Mouse (Mus musculus) T-cell, adult 2 months (primary cell): ENCODE data around the gene Uba6.
A peak's percentile ranks its signal among the peaks of the same experiment; 100 is the strongest.

Experiments used
- DNase-seq: peaks from one replicate; pipeline ENCODE4 v3.0.0; 2022; ENCODE audit warnings: low spot score

Uba6 gene

GRCm38 (mm10) chr5:86172449-86173161, at the start of gene Uba6:
Gene Uba6 (minus strand): TSS chr5:86172803.
- peak; percentile 100 for DNase-seq

DNA sequence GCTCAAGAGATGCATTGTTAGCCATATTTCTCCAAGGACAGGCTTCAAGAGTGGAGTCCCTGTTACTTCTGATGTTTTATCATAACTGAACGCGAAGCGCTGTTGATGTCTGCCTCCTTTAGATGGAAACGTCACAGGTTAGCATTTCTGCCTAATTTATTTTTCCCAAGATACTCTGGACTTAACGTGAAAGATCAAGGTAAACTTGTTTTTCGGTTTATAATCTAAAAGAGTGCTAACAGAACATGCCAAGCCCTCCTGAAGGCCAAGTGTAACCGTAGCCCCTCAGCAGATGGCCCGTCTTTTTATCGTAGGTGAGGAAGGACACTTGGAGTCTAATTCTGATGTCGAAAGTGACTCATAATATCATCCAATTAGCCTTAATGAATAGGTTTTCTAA, 25.2 kb upstream of the Uba6 start, which contains the start of gene Gnrhr:
Gene Gnrhr (minus strand): TSS at position 101 of the 400 bp plus-strand sequence.
- DNase-seq = no peak

DNA sequence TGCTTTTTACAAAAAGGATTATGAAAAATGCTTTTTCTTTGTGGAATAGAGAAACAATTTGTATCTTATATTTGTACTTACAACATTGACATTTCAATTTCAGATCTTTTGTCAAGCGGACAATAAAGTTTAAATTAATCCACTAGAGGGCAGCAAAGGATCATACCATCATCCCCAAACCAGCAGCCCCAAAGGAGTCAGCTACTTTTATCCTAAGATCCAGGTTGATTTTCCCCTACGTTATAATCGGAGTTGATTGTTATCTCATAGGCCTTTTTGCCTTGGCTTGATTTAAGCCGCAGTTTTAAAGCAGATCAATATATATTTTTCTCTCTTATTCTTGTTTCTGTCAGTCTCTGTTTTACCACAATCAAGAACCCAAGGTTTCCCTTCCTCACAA, 18.8 kb upstream of the Uba6 start:
- no peak for DNase-seq

DNA sequence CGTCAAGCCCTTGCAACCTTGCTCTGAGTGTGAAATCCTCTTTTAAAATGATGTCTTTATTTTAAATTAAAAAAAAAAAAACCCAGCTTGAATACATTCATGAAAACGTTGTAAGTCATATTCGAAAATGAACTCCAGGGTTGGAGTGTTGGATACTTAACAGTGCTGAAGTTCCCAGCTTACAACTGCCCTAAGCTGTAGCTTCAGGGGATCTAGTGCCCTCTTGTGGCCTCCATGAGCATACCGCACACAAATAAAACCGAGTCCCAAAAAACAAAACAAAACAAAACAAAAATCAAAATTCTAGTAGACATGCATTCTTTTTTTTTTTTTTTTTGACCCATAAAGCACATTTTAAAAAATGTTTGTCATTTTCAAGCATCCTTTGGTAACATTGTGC, 18.2 kb upstream of the Uba6 start:
- DNase-seq = peak; percentile 12

DNA sequence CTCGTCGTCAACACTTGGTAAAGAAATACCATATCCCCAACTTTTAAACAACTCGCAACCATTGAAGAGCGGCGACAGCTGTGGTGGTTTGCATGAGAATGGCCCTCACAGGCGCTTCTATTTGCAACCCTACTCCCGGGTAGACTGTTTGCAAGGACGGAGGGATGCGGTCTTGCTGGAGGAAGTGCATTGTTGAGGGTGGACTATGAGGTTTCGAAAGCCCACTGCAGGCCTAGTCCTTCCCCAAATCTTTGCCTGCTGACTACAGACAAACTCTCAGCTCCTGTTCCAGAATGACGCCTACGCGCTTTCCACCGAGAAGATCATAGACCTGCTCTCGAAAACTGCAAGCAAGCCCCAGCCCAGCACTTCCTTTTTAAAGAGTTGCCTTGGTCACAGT, 17.7 kb upstream of the Uba6 start:
- DNase-seq = no peak

DNA sequence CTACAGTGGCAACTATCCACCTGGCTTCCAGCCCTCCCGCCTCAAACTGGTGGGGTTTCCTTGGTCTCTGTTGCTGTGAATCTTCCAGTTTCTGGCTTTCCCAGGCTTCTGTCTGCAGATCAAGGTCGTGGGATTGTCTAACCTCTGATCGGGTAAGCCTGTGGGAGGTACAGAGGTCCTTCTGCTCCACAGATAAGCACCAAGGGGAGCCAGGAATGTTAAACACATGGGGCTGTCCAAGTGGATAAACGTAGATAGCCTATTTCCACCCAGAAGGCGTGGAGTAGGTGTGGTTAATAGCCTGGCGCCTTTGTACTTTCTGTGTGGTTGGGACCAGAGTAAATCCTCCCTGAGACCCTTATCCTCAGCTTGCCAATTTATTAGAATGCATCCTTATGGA, 14.8 kb upstream of the Uba6 start:
- no peak for DNase-seq

DNA sequence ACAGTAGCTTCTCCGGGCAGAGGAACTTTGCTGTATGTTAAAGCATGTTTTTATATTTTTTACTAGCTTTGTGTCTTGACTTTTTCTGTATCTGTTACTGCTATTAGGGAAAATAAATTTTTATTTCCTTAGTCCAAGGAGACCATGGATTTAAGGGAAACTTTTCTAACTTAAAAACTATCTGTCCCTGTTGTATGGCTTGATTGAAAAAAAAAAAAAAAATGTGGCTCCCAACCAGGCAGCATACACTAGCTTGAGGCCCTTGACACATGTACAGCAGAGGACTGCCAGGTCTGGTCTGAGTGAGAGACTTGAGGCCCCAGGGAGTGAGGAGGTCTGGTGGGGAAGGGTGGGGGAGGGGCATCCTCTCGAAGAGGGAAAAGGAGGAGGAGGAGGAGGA, 1.2 kb upstream of the Uba6 start:
- DNase-seq = no peak

- no peak for DNase-seq
Observed at GRCm38 (mm10) chr5:86172088-86172448, 535 bp downstream of the Uba6 start.

DNA sequence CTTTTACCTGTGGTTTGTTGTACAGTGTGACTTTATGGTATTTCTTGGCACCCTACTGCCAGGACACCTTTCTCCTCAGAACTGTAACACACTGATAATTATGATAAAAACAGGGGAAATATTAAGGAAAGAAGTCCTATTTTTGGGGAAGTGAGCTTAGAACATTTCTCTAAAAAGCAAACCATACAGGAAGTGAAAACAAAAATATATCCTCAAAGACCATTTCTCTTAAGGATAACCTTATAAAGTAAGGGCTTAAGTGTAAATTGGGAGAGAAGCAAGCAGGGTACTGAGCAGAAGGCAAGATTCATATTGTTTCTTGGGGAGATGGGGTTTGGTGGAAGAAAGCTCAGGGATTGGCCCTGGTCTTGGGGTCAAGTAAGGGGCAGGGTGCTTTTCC, 42.8 kb downstream of the Uba6 start:
- no peak for DNase-seq

DNA sequence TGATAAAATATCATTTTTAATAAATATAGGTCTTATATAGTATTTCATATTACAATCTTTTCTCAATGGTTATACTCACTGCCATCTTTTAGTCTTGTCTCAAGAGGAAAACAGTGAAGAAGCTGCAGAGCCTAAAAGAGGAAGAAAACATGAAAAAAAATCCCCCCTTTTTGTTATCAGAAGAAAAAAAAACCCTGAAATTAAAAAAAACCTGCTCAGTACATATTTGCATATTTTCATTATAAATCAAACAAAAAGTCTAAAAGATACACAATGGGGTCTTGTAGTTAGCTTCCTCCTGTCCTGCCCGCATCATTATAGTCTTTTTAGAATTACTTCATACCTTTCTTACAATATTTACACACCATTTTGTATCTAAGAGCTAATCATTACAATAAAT, 43.9 kb downstream of the Uba6 start:
- DNase-seq = no peak

DNA sequence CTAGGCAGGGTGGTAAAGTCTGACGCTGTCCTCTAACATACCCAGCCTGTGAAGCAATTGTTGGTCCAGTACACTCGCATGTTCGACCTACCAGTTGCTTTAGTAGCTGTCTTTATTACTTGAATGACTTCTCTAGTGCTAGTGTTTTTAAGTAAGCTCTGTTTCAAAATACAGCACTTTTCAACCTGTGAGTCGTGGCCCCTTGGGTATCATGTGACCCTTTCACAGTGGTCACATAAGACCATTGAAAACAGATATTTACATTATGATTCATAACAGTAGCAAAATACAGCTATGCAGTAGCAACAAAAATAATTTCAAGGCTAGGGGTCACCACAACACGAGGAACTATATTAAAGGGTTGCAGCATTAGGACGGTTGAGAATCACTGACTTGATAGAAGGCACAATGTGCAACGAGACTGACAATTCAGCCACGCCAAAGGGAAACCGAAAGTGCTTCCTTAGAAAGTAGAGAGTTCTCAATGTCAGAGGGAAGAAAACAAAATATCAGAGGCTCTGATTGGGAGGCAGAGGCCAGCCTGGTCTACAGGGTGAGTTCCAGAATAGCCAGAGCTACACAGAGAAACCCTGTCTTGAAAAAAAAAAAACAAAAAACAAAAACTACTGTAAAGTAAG, 54.0 kb downstream of the Uba6 start:
- DNase-seq = no peak

DNA sequence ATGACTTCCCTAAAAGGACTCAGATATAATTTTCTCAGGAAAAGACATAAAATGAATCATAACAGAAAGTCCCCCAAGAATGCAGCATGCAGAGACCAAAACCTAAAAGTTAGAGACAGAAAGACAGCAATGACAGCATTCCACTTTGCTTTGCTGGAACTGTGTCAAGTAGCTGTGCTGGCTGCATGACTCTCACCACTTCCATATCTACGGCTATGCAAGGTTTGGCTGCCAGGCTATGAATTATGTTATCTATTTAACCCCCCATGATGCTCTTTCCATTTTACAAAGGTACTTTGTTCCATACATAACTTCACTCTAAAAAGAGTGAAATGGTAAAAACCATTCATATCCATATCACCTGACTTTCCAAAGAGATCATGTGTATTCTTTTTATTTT, 58.6 kb downstream of the Uba6 start:
- no peak for DNase-seq

GRCm38 (mm10) chr5:86113037-86113436, 59.6 kb downstream of the Uba6 start:
- no peak for DNase-seq

GRCm38 (mm10) chr5:86111074-86111473, 61.5 kb downstream of the Uba6 start:
- DNase-seq = no peak

- no peak for DNase-seq
Observed at GRCm38 (mm10) chr5:86106610-86107009, 66.0 kb downstream of the Uba6 start.

- no peak for DNase-seq
Observed at GRCm38 (mm10) chr5:86102176-86102575, 70.4 kb downstream of the Uba6 start.

- no peak for DNase-seq
Observed at GRCm38 (mm10) chr5:86100621-86101020, 72.0 kb downstream of the Uba6 start.

GRCm38 (mm10) chr5:86098988-86099387, 73.6 kb downstream of the Uba6 start:
- no peak for DNase-seq

DNA sequence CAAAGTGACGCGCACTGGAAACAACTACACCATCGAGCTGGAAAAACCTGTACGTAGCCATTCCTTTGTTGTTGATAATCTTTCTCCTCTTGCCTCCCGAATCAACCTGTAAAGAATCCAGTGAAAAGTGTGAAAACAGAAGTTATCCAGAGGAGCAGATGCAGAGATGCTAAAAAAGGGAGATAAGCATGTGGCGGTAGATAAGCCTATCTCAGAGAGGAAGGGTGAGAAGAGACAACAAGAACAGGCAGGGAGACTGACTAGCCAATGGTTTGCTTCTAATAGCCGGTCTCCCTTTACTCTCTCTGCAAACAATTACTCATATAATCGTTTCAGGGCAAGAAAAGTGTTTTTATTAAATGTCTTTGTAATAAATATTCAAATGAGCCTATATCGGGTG, 77.8 kb downstream of the Uba6 start:
- no peak for DNase-seq

- peak; percentile 82 for DNase-seq
Observed at GRCm38 (mm10) chr5:86086751-86087150, 85.9 kb downstream of the Uba6 start.

DNA sequence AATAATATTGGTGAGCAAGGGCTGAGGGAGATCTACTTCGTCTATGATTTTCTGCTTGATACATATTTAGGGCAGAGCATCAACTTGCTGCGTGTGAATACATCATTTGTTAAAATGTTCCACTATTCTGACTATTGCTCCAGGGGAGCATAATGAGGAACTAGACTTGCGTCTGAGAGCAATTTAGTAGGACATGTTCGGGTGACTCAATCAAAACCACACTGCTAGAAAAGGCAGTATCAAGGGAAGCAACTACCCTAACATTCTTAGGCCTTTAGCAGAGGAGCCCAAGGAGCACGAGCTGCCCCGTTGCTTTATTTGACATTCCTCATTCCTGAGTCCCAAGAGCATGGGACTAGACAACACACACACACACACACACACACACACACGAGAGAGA, 87.6 kb downstream of the Uba6 start:
- no peak for DNase-seq

DNA sequence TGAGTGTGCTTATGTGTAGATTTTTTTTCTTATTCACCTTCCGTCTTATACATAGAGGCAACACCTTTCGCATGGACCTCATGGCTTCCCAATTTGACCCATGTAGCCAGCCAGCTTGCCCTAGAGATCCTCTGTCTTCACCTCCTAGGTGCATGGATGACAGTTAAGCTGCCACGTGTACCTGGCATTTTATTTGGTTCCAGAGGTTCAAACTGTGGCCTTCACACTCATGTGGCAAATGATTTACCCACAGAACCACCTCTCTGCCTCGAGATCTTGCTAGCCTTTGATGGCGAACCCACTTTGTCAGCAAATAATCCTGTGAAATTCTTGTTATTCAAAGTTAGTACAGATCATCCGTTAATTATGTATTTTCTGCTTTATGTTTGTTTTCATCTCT, 88.6 kb downstream of the Uba6 start:
- no peak for DNase-seq

DNA sequence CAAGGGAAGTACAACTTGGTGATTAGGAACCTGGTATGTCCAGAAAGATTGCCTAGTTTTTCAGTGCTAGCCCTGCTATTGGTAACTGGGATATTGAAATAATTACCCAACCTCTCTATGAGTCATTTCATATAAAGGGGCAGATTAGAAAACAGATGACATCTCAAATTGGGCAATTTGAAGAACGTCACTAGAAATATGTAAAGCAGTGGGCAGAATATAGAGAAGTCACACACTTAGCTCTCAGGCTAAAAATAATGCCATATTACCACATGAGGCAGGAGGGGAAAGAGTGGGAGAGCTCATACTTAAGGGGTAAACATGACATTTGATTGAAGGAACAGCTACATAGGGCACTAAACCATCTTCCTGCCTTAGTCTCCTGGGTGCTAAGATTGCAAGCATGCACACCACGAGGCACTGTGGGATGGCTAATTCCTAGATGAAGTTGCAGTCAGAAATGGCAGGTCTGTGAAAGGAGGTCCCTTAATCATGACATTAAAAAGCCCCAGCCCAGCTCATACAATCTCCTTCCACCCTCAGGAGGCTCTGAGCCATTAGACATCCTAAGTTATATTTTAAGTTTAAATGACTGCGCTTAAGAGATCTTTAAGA, 93.8 kb downstream of the Uba6 start:
- DNase-seq = no peak
